Mouse (Mus musculus) olfactory bulb, adult 2 months (tissue): Measurements from ENCODE around the gene Pdgfb.

Source experiments
- CTCF ChIP-seq: fragments of 200-500 bp; IDR thresholded peaks from 2 replicates; pipeline ENCODE4 v1.5.1; 2012; ENCODE audit warnings: low read depth, mild to moderate bottlenecking, low read length, moderate library complexity; ENCODE audit not compliant: insufficient read depth
- POLR2A ChIP-seq: fragments of 200-500 bp; IDR thresholded peaks from 2 replicates; pipeline ENCODE4 v1.6.1; 2012; ENCODE audit warnings: mild to moderate bottlenecking, low read depth, low read length, moderate library complexity; ENCODE audit not compliant: insufficient read depth

DNA sequence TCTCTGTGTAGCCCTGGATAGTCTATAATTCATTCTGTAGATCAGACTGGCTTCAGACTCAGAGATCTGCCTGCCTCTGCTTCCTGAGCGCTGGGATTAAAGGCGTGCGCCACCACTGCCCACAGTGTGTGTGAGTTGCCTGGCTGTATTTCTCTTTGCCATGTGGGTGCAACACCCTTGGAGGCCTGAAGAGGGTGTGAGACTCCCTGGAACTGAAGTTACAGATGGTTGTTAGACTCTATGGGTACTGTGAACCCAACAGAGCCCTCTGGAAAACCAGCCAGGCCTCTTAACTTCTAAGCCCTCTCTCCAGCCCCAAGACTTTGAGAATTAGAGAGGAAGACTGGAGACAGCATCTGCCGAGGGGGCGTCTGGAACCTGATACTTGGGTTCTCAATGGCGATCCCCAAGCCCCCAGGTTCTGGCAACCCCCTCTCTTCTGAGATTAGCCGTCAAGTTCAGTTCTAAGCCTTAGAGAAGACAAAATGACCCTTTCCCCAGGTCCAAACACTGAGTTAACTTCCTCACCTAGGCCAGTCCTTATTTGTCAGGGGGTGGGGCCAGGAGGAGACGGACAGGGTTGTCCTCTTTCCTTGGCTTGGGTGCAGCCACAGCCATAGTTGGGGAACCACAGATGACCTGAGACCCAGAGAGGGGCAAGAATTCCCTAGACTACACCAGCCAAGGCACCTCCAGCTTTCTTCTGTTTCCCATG lies 45.7 kb upstream of the Pdgfb start:
- TF ChIP-seq CTCF (no peak), POLR2A (no peak)
